Mouse (Mus musculus): Measurements from ENCODE around the gene Exoc3l2. TPM values are rescaled to one million over a fixed set of nuclear protein-coding genes. Genes with fewer than 3 reads are reported as not detected.

Exoc3l2 gene
- total RNA-seq (2021), result under 1 TPM; 0.37 to 0.38 TPM

DNA sequence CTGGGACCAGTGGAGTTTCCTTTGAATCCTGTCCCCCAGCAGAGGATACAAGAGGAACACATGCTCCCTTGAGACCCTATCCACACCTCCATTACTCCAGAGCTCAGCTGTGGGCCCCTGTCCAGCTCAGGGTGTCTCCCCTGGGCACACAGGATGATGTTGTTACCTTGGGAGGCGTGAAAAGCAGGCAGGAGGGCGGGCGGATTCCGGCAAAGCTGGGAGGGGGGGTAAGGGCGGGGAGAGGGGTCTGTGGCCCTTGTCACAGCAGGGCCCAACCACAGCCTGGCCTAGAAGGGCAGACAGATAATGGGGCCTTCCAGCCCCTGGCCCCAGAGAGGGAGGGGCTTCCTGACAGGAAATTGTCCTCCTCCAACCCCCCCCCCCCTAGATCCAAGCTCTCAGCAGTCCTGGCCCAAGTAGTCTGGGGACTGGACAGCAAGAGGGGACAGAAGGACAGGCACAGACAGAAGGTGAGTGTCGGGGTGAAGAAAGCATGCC lies at the start of gene Exoc3l2:
TSS of gene Exoc3l2 (plus strand) at position 448 of the 498 bp plus-strand sequence.
- DNase-seq (ENCODE audit: extremely low spot score in 1 of 2, low spot score in 1 of 2), result no peak

DNA sequence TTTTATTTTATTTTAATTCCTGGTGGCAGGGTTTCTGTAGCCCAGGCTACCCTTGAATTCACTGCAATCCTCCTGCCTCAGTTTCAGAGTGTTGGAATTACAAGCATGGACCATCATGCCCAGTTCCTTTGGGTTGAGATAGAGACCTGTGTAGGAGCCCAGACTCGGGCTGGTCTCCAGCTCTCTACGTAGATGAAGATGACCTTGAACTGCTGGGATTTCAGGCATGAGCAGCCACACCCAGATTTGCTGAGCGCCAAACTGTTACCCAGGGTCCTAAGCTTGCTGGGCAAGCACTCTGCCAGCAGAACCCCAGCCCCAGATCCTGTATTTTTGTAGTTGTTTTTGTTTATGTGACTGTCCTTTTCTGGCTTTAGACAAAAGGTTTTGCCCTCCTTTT lies 49.6 kb upstream of the Exoc3l2 start:
- DNase-seq (ENCODE audit: extremely low spot score in 1 of 2, low spot score in 1 of 2), result no peak

DNA sequence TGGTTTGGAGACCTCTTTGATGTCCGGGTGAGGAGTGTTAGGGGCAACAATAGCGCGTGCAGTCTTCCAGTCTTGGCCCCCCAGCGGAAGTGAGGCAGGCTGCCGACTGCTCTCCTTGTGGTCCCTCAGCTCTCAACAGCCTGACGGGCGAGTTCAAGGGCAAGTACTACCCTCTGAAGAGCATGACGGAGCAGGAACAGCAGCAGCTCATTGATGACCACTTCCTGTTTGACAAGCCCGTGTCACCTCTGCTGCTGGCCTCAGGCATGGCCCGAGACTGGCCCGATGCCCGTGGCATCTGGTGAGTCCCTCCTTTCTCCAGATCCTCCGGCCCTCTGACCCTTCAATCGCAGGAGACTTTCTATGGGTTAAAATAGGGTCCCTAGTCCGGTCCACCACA lies 46.5 kb upstream of the Exoc3l2 start:
- DNase-seq (ENCODE audit: extremely low spot score in 1 of 2, low spot score in 1 of 2), result no peak

DNA sequence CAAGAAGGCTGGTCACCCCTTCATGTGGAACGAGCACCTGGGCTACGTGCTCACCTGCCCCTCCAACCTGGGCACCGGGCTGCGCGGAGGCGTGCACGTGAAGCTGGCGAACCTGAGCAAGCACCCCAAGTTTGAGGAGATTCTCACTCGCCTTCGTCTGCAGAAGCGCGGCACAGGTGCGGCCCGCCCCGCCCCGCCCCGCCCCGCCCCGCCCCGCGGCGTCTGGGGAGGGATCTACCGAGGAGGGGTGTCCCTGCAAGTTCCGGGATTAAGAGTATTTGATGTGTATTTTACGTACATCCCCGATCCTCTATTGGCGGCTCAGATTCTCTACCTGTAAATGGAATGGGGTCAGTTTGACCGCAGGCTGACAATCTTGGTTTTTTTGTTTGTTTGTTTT lies 43.0 kb upstream of the Exoc3l2 start:
- DNase-seq (ENCODE audit: extremely low spot score in 1 of 2, low spot score in 1 of 2), result no peak

DNA sequence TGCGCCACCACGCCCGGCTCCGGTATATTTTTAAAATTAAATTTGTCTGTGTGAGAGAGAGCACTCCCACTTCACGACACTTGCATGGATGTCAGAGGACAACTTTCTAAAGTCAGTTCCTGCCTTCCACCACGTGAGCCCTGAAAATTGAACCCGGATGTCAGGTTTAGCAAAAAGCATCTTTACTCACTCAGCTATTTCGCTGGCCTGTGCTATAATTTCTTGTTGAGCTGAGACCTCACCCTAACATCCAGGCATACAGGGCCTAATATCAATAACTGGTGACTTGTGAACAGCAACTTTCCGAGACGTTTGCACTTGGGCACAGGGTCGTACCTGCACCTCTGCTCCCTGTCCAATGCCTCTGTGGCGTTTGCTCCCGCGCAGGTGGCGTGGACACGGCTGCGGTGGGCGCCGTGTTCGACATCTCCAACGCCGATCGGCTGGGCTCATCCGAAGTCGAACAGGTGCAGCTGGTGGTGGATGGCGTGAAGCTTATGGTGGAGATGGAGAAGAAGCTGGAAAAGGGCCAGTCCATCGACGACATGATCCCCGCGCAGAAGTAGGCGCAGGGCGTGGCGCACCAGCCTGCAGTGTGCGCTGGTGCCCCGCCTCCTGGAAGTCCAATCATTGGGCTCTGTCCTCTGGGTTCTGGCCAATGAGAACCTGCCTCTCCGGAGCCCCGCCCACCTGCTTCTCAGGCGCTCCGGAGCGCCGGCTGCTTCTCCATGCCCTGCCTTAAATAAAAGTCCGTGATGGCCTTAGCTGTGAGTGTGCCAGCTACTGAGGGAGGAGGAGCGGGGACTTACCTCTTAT lies 42.1 kb upstream of the Exoc3l2 start:
- DNase-seq (ENCODE audit: extremely low spot score in 1 of 2, low spot score in 1 of 2), result peak; percentile 56 to 69

DNA sequence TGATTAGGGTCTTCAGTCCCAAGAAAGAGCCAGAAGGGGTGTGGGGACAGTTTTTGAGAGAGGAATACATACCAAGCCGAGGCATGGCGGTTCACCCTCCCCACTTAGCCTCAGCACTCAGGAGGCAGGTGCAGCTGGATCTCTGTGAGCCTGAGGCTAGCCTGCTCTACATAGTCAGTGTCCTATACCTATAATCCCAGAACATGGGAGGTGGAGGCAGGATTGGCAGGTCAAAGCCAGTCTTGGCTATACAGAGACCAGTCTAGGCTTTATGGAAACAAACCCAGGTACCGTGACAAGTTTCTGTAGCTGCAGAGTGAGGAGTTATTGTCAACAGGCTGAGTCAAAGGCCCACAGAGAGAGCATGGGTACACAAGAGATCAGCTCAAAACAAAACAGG lies 40.0 kb upstream of the Exoc3l2 start:
- DNase-seq (ENCODE audit: extremely low spot score in 1 of 2, low spot score in 1 of 2), result no peak

DNA sequence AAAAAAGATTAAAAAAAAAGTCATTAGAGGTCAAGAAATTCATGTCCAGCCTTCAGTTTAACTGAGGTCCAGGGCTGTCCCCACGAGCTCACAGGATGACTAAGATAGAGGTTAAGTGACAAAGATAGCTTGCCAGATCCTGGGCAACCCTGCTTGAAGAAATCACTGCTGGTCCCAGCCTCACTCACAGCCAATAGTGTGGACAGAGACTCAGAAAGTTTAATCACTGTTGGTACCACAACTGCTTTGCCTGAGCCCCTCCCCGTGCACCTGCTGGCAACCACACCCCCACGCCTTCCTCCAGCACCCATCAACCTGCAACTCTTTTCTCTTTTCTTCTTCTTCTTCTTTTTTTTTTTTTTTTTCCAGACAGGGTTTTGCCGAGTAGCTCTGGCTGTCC lies 39.1 kb upstream of the Exoc3l2 start:
- DNase-seq (ENCODE audit: extremely low spot score in 1 of 2, low spot score in 1 of 2), result no peak

DNA sequence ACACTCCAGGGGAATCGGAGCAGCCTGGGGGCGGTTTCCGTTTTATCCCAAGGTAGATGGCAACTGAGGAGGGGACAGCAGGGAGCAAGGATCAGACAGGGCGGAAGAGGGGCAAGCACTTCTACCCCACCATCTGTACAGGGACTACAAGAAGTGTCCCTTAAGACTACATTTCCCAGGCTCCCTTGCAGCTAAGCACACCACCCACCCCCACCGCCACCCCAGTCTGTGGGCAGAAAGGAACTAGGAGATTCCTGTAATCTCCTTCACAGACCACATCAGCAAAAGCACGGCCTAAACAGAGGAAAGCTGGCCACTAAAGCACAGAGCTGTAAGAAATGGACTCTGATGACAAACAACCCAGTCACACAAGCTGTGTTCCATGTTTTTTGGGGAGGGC lies 36.8 kb upstream of the Exoc3l2 start:
- no peak for DNase-seq (ENCODE audit: extremely low spot score in 1 of 2, low spot score in 1 of 2)

DNA sequence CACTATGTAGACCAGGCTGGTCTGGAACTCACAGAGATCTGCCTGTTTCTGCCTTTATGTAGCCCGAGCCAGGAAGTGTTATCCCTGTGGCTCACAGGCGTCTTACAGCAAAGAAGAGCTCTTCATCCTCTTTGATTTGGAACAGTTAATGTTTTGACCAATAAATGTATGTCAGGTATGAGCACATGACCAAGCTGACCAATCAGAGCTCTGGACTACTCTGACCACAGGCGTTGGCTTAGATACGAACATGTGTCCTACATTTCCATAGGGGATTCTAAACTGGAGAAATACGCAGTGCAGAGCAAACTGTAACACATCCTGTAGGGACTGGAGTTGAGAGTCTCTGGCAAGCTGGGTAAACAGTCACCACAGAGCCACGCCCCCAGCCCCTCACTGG lies 36.2 kb upstream of the Exoc3l2 start:
- DNase-seq (ENCODE audit: extremely low spot score in 1 of 2, low spot score in 1 of 2), result no peak

DNA sequence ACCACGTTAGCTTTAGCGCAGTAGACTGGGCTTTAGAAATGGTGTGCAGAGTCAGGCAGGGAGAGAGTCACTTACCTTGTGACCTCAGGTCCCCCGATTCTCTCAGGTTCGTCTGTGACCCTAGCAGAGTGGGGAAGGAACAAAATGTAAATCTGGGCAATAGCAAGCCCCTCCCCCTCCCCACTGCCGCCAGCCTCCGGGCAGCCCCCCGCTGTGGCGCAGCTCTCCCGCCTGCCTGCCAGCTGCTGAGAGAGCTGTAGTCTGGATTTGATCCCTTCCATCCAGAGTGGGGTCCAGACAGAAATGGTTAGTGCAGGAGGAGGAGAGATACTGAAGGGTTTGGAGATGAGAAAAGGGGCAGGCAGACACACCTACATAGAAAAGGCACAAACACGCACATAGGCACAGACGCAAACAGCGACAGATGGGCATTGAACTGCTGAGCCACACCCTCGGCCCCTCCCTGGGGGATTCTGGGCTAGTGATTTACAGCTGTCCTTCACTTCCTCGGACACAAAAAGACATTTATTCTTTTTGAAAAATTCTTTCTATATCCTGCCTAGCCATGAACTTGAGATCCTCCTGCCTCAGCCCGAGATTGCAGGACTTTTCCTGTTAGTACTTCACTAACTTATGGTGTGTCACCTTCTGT lies 35.0 kb upstream of the Exoc3l2 start:
- DNase-seq (ENCODE audit: extremely low spot score in 1 of 2, low spot score in 1 of 2), result no peak

DNA sequence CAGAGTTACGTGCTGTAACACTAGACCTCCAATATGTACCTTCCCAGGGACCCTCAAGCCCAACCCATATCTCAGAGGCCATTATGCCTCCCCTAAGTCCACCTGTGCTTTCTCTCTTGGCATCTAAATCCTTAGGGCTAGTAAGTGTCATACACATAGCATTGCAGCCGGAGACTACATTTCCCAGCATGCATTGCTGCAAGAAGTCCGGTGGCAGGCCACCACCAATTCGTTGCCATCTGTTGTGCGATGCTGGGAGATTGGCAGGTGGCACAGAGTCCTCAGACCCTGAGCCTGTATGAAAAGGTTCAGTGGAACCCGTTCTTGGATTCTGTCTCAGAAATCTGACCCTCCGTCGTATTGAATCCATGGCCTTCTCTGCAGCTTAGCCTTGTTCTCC lies 33.4 kb upstream of the Exoc3l2 start:
- DNase-seq (ENCODE audit: extremely low spot score in 1 of 2, low spot score in 1 of 2), result no peak

DNA sequence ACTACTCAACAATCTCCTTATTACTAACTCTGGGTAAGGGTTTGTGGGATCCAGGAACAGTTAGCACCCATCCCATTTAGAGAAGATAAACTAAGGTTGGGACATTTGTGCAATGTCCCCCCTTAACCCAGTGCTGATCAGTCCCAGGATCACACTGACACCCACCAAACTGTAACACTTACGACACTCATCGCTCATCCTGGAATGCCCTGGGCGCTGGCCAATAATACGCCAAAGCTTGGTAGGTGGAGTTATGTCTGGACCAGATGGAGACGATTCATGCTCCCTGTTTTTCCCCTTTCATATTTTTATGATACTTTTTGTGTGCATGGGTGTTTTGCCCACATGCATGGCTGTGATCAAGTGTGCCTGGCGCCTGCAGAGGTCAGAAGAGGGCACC lies 32.7 kb upstream of the Exoc3l2 start:
- DNase-seq (ENCODE audit: extremely low spot score in 1 of 2, low spot score in 1 of 2), result no peak

DNA sequence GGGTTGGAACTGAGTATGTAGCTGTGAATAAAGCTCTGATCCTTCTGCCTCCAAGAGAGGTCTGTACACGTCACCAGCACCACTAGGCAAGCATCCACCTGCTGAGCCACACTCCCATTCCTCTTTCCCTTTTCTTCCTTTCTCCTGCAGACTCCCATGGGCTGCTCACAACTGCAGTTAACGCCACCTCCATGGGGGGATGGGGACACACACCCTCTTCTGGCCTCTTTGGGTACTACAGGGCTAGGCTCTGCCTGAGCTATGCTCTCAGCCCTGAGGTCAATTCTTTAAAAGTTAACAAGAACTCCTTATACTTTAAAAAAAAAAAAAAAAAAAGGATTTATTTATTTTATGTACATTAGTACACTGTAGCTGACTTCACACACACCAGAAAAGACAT lies 30.7 kb upstream of the Exoc3l2 start:
- no peak for DNase-seq (ENCODE audit: extremely low spot score in 1 of 2, low spot score in 1 of 2)

DNA sequence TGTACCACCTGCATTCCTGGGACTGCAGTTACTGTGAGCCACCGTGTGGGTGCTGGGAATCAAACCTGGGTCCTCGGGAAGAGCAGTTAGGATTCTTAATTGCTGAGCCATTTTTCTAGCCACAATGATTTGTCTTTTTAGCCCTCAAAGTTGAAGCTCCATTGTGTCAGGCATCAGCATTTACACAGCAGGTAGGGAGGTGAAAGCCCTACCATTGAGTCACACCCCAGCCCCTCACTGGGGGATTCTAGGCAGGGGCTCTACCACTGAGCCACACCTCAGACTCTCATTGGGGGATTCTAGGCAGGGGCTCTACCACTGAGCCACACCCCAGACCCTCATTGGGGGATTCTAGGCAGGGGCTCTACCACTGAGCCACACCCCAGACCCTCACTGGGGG lies 26.9 kb upstream of the Exoc3l2 start:
- DNase-seq (ENCODE audit: extremely low spot score in 1 of 2, low spot score in 1 of 2), result no peak

DNA sequence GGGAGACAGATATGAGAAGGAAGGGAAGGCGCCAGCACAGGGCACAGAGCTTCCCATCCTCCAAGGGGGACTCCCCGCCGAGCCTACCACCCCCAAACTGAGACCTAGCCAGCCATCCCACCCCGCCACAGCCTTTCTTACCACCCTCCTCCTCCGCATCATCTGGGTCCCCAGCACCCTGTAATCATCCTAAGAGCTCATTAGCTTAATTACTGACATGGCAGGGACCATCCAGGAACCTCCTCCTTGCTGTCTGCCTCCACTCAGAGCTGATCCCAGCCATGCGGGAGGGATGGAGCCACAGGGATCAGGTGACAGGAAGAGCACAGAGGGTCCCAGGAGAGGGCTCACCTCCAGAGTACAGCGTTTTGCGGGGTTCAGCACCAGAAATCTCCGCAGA lies 26.1 kb upstream of the Exoc3l2 start:
- no peak for DNase-seq (ENCODE audit: extremely low spot score in 1 of 2, low spot score in 1 of 2)

DNA sequence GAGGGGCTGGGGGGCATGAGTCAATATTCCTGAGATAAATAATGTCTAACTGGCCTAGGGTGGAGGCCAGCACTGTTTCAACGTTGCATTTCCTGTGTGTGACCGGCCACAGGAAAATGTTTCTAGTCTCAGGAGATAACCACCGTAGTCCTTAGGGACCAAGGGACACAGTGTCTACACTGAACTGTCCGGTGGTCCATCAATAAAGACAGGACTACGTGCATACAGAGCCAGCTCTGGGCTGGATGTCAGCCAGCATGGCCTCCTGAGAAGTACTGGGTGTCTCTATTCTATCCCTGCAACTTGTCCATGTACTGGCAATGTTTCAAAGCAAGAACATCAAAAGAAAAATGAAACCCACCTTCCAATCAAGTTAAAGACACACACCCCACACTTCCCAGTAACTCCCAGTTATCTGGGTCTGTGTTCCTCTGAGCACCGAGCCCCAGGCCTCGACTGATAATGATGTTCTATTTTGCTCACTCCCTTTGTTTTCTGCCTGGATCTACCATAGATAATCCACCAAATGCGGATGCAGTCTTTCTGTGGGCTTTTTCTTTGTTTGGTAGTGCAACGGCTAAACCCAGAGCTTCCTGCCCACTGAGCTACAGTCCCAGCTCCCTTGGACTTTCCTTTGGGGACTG lies 21.6 kb upstream of the Exoc3l2 start:
- no peak for DNase-seq (ENCODE audit: extremely low spot score in 1 of 2, low spot score in 1 of 2)

DNA sequence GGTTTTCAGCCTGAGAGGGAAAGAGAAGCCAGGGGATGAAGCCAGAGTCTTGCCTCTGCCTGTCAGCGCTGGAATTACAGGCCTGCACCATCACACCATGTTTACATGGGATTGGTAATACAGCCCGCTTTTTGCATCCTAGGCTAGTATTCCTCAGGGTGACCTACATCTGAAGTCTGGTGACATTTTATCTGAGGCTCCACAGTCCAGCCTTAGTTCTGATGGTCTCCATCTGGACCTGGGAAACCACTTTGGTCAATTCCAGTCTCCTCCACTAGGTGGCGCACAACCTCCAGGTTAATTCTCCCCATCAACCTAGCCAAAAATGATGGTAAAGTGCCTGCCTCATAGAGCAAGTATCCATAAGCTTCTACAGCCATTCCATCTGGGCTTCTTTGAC lies 19.8 kb upstream of the Exoc3l2 start:
- DNase-seq (ENCODE audit: extremely low spot score in 1 of 2, low spot score in 1 of 2), result peak; percentile 85 to 99

DNA sequence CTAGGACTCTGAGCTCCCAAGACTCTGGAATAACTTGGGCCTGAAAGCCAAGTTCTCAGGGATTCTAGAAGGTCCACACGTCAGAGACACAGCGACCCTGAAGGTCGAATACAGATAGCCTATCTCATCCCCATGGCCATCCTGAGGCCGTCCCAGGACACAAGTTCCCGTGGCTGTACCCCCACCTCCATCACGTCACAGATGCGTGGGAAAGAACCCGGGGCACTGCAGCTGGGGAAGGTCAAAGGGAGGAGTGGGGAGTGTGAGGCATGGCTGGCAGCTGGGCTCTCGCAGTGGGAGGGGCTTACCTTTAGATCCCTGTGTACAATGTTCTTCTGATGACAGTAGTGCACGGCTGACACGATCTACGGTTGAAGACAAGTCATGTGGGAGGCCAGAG lies 18.3 kb upstream of the Exoc3l2 start:
- DNase-seq (ENCODE audit: extremely low spot score in 1 of 2, low spot score in 1 of 2), result no peak

DNA sequence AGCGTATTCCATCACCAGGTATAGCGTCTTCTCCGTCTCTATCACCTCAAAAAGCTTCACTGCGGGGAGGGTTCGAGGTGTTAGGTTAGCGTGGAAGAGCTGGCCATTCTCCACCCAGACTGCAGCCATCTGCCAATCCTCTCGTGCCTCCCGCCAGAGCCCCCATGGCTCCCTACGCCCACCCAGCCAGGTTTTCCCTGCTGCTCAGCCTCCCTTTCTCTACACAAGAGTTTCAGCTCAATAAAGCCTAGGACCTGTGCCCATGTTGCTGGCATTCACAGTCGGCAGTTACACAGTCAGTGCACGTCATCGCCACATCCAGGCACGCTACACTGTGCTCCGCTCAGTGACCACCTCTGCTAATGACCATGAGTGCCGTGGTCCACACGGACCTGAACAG lies 15.4 kb upstream of the Exoc3l2 start:
- no peak for DNase-seq (ENCODE audit: extremely low spot score in 1 of 2, low spot score in 1 of 2)

DNA sequence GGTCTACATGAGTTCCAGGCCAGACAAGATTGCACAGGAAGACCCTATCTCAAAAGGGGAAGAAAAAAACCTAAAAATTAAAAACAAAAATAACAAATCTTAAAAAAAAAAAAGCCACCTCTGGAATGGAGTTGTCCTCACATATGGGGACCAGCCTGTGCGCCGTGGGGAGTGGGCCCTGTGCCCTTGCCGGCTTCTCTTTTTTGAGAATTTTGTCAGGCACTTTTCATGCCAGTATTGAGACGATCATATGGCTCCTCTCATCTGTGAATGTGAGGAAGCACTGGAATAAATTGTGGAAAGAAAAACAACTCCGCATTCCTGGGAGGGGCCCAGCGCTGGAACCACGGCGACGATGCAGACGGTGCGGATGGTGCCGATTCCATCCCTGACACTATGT lies 14.0 kb upstream of the Exoc3l2 start:
- no peak for DNase-seq (ENCODE audit: extremely low spot score in 1 of 2, low spot score in 1 of 2)

DNA sequence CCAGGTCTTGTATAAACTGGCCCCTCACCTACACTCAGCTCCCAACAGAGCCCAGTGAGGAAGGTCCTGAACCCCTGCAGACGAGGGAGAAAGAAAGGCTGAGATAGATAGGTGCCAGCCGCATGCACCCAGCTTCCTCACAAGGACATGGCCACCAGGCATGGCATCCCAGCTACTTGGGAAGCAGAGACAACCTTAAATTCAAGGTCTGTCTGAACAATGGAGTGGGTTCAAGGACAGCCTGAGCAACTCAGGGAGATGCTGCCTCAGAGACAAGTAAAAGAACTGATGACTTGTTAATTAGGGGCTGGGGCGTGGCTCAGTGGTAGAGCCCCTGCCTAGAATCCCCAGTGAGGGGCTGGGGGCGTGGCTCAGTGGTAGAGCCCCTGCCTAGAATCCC lies 7.9 kb upstream of the Exoc3l2 start:
- no peak for DNase-seq (ENCODE audit: extremely low spot score in 1 of 2, low spot score in 1 of 2)
